Mouse (Mus musculus) CH12.LX (cell line): ENCODE measurements at regions not wholly inside any gene's neighbourhood (a gene's known extent, or its start where the extent isn't known, plus 50 kb on each side); places are given as distances from the start of the nearest gene placed in this dataset.

Source experiments
- CTCF ChIP-seq, 2 experiments: IDR thresholded peaks in 1 of 2; conservative IDR thresholded peaks in 1 of 2; 2 replicates each; pipeline ENCODE4 v1.5.1; 2011 to 2012; ENCODE audit warnings: low read depth in 2 of 2, low read length in 2 of 2, improper control_type of control experiment in 1 of 2, inconsistent platforms in 1 of 2, mild to moderate bottlenecking in 1 of 2, moderate library complexity in 1 of 2
- E2F4 ChIP-seq: IDR thresholded peaks from 2 replicates; pipeline ENCODE4 v1.6.1; 2011; ENCODE audit warnings: low read depth, low read length, improper control_type of control experiment; ENCODE audit not compliant: insufficient replicate concordance
- EP300 ChIP-seq: IDR thresholded peaks from 2 replicates; pipeline ENCODE4 v1.6.1; 2011; ENCODE audit warnings: low read length, improper control_type of control experiment
- ETS1 ChIP-seq: conservative IDR thresholded peaks from 2 replicates; pipeline ENCODE4 v1.6.1; 2012; ENCODE audit warnings: low read depth, mild to moderate bottlenecking, inconsistent platforms, low read length, improper control_type of control experiment, moderate library complexity
- GABPA ChIP-seq: IDR thresholded peaks from 2 replicates; pipeline ENCODE4 v1.6.1; 2012; ENCODE audit warnings: low read depth, low read length, improper control_type of control experiment, inconsistent platforms; ENCODE audit not compliant: insufficient replicate concordance
- JUND ChIP-seq: conservative IDR thresholded peaks from 2 replicates; pipeline ENCODE4 v1.6.1; 2011; ENCODE audit warnings: low read depth, low read length, improper control_type of control experiment
- KAT2A ChIP-seq: IDR thresholded peaks from 2 replicates; pipeline ENCODE4 v1.6.1; 2012; ENCODE audit warnings: low read length, improper control_type of control experiment, inconsistent platforms; ENCODE audit not compliant: insufficient replicate concordance
- MXI1 ChIP-seq: IDR thresholded peaks from 2 replicates; pipeline ENCODE4 v1.6.1; 2011; ENCODE audit warnings: mild to moderate bottlenecking, low read depth, low read length, improper control_type of control experiment
- NRF1 ChIP-seq: IDR thresholded peaks from 2 replicates; pipeline ENCODE4 v1.6.1; 2014; ENCODE audit warnings: low read depth, mild to moderate bottlenecking, inconsistent platforms, low read length, improper control_type of control experiment, moderate library complexity
- POLR2A ChIP-seq: IDR thresholded peaks from 2 replicates; pipeline ENCODE4 v1.6.1; 2011; ENCODE audit warnings: low read depth, mild to moderate bottlenecking, improper control_type of control experiment, low read length
- SIN3A ChIP-seq: IDR thresholded peaks from 2 replicates; pipeline ENCODE4 v1.6.1; 2012; ENCODE audit warnings: low read length, improper control_type of control experiment, inconsistent platforms
- TCF12 ChIP-seq: IDR thresholded peaks from 2 replicates; pipeline ENCODE4 v1.6.1; 2014; ENCODE audit warnings: low read depth, mild to moderate bottlenecking, inconsistent platforms, low read length, improper control_type of control experiment
- USF1 ChIP-seq: IDR thresholded peaks from 2 replicates; pipeline ENCODE4 v1.6.1; 2014; ENCODE audit warnings: low read depth, mild to moderate bottlenecking, inconsistent platforms, low read length, improper control_type of control experiment
- ZC3H11A ChIP-seq: IDR thresholded peaks from 2 replicates; pipeline ENCODE4 v1.6.1; 2012; ENCODE audit warnings: low read depth, mild to moderate bottlenecking, inconsistent platforms, low read length, improper control_type of control experiment

DNA sequence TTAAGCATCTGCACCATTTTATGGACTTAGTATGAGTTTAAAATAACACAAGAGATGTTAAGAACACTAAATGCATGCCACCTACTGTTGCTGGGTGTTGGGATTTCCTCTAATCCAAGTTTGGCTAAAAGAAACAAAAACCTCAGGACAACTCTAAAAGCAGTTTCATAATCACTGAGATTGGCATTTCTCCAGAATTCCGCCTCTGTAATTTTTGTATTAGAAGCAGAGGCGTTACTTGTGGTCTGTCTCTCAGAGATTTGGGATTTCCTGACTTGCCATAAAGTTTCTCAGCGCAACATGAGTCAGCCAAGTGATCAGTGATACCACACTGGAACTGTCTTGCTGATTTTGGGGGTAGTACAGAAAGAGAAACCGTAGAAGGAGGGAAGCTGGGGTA lies 238.0 kb upstream of the Igfbp3 start:
- no peak for TF ChIP-seq MXI1
- TF ChIP-seq EP300: no peak
- TF ChIP-seq SIN3A: no peak
- TF ChIP-seq POLR2A: no peak
- no peak for TF ChIP-seq ETS1
- TF ChIP-seq USF1: no peak
- TF ChIP-seq CTCF (conservative IDR thresholded peaks at IDR 0.05 in 1 of 2, IDR thresholded peaks at IDR 0.05 in 1 of 2; ENCODE audit: low read depth in 2 of 2, low read length in 2 of 2): no peak
- TF ChIP-seq KAT2A: no peak
- no peak for TF ChIP-seq TCF12
- no peak for TF ChIP-seq ZC3H11A
- no peak for TF ChIP-seq GABPA
- no peak for TF ChIP-seq E2F4
- no peak for TF ChIP-seq JUND
- no peak for TF ChIP-seq NRF1
